Mouse (Mus musculus): ENCODE results near the gene Cnot6l.

GRCm38 (mm10) chr5:96200269-96200668 is 36.3 kb upstream of the Cnot6l start:
- TF ChIP-seq CTCF (IDR thresholded peaks at IDR 0.05; ENCODE audit: control insufficient read depth, insufficient read depth, insufficient read length): no peak
- no peak for TF ChIP-seq USF1 (IDR thresholded peaks at IDR 0.05; ENCODE audit: low read depth)
- TF ChIP-seq MAX (IDR thresholded peaks at IDR 0.05): no peak
- no peak for TF ChIP-seq CEBPB (IDR thresholded peaks at IDR 0.05; ENCODE audit: low read depth)

Measured in C2C12 (cell line).